Mouse (Mus musculus) brain, embryonic 14.5 days (tissue): ENCODE data around the gene Ubc.

Experiments
- CTCF ChIP-seq: fragments of 200-500 bp; IDR thresholded peaks from 2 replicates; pipeline ENCODE4 v1.5.1; 2012; ENCODE audit warnings: inconsistent platforms, mild to moderate bottlenecking, moderate library complexity, borderline replicate concordance; ENCODE audit not compliant: insufficient read depth, insufficient read length; ENCODE audit errors: extremely low read depth
- POLR2A ChIP-seq: fragments of 200-500 bp; IDR thresholded peaks from 2 replicates; pipeline ENCODE4 v1.6.1; 2012; ENCODE audit warnings: mild to moderate bottlenecking, inconsistent platforms, borderline replicate concordance; ENCODE audit not compliant: poor library complexity, insufficient read depth, insufficient read length, severe bottlenecking; ENCODE audit errors: extremely low read depth

DNA sequence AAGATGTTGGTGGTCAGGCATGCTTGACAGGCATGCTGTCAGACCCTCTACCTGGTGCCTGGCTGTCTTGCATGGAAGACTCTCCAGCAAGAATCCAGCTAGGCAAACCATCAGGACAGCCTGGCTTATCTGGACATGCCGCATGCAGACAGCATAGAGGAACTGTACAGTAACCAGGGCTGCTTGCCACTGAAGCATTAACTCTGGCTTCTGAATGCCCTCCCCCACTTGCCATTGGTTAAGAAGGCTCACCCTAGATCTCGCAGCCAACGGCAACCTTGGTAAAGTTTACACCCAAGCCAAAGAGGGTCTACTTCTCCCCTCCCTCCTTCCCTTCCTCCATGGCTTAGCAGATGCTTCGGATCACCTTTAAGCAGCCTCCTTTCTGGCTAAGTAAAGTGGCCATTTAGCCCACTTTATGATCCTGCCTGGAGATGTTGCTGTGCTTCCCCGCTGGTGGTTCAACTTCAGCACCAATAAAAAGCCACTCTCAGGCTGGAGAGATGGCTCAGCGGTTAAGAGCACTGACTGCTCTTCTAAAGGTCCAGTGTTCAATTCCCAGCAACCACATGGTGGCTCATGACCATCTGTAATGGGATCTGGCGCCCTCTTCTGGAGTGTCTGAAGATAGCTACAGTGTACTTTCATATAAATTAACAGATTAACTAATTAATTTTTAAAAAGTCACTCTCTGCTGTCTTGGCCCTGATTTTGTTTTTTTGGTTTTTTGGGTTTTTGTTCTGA lies 18.9 kb downstream of the Ubc start:
- TF ChIP-seq CTCF (no peak), POLR2A (no peak)
